Mouse (Mus musculus): ENCODE data around the gene Cyp2j5.
A peak's percentile ranks its signal among the peaks of the same experiment; 100 is the strongest.
"Not testable (repeated sequence)": the region's sequence is repeated elsewhere in the genome, so short reads cannot be mapped to it uniquely, and the experiment has no call there.

The Cyp2j5 gene

DNA sequence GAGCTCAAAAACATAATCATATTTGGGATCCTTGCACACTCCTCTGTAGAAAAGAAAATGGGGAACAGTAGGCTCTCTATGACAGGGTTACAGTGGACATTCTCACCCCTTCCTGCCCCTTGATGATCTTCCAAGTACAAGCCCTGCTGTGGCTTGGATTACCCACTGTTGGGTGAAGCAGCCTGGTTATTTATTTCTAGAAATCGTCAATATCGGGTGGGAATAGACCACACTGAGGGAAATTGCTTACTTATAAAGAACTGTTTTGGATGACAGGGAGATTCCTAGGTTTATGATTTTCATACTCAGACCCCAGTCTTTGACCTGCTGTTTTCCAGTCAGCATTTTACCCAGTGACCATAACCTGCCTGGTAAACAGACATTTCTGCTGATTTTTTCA is at the start of gene Cyp2j5:
Gene Cyp2j5 (minus strand): TSS at position 164 of the 400 bp plus-strand sequence.
- no peak for DNase-seq (ENCODE audit: extremely low spot score, low read depth, low spot score)

GRCm38 (mm10) chr4:96705281-96705951 is 41.5 kb upstream of the Cyp2j5 start:
- no peak for DNase-seq (ENCODE audit: extremely low spot score, low read depth, low spot score)

DNA sequence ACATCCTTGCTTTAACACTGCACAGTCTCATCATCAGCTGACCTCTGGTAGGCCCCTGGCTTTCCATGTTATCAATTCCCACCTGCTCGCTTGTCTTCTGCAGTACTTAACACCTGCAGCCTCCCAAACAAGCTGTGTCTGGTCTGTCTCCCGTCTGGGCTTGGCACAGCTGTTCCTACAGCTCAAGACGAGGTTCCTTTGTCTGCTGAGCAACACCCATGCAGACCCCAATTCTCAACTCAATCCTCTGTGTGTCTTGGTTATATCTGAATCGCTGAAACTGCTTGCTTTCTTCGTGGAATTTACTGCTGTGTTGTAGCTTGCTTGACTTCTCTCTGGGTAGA is 34.2 kb upstream of the Cyp2j5 start:
- no peak for DNase-seq (ENCODE audit: extremely low spot score, low read depth, low spot score)

GRCm38 (mm10) chr4:96697511-96698217 is 33.7 kb upstream of the Cyp2j5 start:
- no peak for DNase-seq (ENCODE audit: extremely low spot score, low read depth, low spot score)

DNA sequence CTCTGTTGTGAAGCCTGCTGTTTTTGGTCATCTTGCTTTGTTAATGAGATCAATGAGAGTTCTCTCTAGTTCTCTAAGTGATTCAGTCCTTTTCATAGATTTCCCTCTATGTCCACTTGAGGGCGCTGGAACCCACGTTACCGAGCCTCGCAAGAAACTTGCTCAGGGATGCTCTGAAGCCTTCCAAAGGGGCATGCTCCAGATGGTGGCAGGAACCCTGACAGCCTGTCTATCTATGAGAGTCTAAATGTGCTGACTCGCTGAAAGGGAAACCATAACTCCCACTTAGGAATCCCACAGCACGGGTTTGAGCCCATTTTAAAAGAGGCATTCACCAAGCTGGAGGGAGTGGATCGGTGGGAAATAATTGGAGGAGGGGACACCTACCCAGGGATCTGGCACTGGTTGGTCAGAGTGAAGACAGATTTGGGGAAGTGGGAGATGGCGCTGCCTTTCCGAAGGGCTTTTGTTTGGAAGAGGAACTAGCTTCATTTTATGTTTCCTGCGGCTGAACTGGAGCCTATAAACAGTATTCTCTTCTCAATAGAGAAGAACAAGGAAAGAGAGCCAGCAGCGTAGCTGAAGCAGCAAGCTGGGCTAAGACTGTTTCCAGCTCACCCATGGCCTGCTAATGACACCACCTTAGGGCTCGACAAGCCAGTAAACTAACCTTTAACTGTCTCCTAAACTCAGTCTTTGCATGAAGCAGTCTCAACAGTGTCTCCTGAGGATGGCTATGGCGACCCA is 32.8 kb upstream of the Cyp2j5 start:
- peak; percentile 41 for DNase-seq (ENCODE audit: extremely low spot score, low read depth, low spot score)

DNA sequence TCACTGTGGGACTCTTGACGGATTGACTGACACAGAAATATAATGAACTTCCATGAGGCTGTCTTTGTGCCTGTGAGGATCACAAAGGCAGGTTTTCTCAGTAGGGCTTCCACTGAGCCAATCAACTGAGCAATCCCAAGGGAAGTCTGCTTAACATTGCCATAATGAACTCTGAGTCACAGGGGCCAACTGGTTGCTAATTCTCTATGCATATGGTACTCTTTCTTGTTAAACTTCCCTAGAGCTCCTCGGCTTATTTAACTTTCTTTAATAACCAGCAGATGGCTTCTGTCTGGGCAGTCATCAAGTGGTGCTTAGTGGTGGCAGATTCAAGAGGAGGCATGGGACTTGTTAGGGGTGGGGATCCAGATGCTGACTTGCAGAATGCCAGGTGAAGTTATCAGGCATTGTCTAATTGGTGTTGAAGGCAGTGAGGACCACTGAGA is 23.4 kb upstream of the Cyp2j5 start:
- no peak for DNase-seq (ENCODE audit: extremely low spot score, low read depth, low spot score)

- no peak for DNase-seq (ENCODE audit: extremely low spot score, low read depth, low spot score)
These were observed 19.5 kb upstream of the Cyp2j5 start for GRCm38 (mm10) chr4:96683474-96683873.

- no peak for DNase-seq (ENCODE audit: extremely low spot score, low read depth, low spot score)
These were observed 17.0 kb upstream of the Cyp2j5 start for GRCm38 (mm10) chr4:96680966-96681365.

- DNase-seq (ENCODE audit: extremely low spot score, low read depth, low spot score) = no peak
These were observed 16.3 kb upstream of the Cyp2j5 start for GRCm38 (mm10) chr4:96680233-96680632.

- no peak for DNase-seq (ENCODE audit: extremely low spot score, low read depth, low spot score)
These were observed 907 bp upstream of the Cyp2j5 start for GRCm38 (mm10) chr4:96664668-96665454.

GRCm38 (mm10) chr4:96635455-96635854 is 28.5 kb downstream of the Cyp2j5 start:
- DNase-seq (ENCODE audit: extremely low spot score, low read depth, low spot score) = no peak

DNA sequence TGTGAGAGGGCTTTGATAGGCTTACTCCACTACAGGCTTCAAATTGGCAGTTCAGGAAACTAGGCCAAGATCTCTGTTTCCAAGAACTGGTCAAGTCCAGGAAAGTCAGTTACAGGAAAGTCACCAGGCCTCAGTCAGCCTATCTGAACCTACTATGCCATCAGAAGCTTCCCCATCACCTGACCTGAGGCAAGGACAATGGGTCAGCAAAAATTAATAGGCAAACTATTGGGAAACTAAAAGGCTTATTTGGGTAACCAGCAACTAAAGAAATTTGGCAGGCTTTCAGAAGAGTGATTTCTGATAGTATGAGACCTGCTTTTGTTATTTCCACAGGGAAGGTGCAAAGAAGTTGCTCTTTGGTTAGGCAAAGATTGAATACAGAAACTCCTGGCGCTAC is 41.5 kb downstream of the Cyp2j5 start:
- DNase-seq (ENCODE audit: extremely low spot score, low read depth, low spot score) = no peak

GRCm38 (mm10) chr4:96591791-96592150 is 72.2 kb downstream of the Cyp2j5 start:
- no peak for DNase-seq (ENCODE audit: extremely low spot score, low read depth, low spot score)

GRCm38 (mm10) chr4:96590911-96591790 is 72.8 kb downstream of the Cyp2j5 start, which contains the start of gene Cyp2j9:
Gene Cyp2j9 (minus strand): TSS chr4:96591578.
- no peak for DNase-seq (ENCODE audit: extremely low spot score, low read depth, low spot score)

GRCm38 (mm10) chr4:96581425-96582088 is 82.4 kb downstream of the Cyp2j5 start:
- DNase-seq (ENCODE audit: extremely low spot score, low read depth, low spot score) = no peak

GRCm38 (mm10) chr4:96580351-96580750 is 83.6 kb downstream of the Cyp2j5 start:
- not testable (repeated sequence) for DNase-seq (ENCODE audit: extremely low spot score, low read depth, low spot score)

All from hindlimb bud, embryonic 11.5 days (tissue).